Mouse (Mus musculus) liver, adult (tissue): ENCODE results near the gene Zfp423.

Source experiments
- GATA4 ChIP-seq: IDR thresholded peaks from 2 replicates; pipeline ENCODE4 v1.6.1; 2014; ENCODE audit warnings: mild to moderate bottlenecking, low read length; ENCODE audit not compliant: insufficient replicate concordance

Gene Zfp423

GRCm38 (mm10) chr8:87959320-87959920 lies at the start of gene Zfp423:
Zfp423 (minus strand) TSS chr8:87959595.
- TF ChIP-seq GATA4 = no peak

- TF ChIP-seq GATA4 = no peak
Observed at GRCm38 (mm10) chr8:88006811-88007210, 47.4 kb upstream of the Zfp423 start.

DNA sequence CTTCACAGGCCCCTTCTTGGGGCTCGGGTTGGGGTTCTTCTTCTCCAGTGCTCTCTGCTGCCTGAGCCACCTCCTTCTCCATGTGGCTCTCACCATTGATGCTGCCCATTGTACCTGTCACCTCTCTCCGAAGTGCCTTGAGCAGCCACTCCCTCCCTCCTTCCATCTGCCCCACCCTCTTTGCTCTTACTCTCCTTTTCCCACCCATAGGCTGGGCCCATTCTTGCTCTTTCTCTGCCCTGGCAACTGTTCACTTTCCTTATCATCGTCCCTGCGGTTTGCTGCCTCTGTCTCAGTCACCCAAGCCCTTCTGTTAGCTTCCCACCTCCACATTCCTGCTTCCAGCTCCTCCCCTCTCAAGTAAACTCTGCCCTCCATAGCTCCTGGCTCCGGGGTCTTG lies 25.4 kb upstream of the Zfp423 start:
- no peak for TF ChIP-seq GATA4

- TF ChIP-seq GATA4 = no peak
Observed at GRCm38 (mm10) chr8:87984032-87984431, 24.6 kb upstream of the Zfp423 start.

- TF ChIP-seq GATA4 = no peak
Observed at GRCm38 (mm10) chr8:87982936-87983335, 23.5 kb upstream of the Zfp423 start.

- TF ChIP-seq GATA4 = no peak
Observed at GRCm38 (mm10) chr8:87975466-87975809, 16.0 kb upstream of the Zfp423 start.

DNA sequence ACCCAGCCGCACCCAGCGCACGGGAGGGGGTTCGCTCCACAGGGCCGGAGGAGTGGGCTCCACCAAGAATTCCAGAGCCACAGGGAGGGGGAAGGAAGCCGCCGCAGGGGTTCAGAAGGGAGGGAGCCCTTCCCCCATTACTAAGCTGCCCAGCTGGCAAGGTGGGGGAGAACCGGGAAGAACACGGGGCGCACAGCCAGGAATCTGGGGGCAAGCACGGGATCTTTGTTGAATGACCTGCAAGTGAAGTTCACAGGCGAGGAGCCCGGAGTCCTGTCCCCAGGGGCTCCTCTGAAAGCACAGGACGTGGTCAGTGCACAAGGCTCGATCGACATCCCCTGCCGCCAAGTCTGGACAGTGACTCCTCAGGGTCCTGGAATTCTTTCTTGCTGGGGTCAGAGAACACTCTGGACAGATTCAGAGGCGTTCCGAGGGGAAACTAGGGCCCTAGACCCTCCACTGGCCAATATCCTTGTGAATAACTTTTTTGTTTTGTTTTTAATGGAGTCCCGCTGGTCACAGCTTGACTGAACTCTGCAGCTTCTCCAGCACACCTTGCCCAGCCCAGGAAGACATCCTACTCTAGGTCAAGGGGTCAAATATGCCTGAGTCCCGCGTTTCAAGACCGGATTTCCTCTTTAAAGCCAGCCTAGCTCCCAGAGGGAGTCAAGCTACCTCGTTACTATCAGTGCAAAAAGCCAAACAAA lies 15.5 kb upstream of the Zfp423 start:
- no peak for TF ChIP-seq GATA4

DNA sequence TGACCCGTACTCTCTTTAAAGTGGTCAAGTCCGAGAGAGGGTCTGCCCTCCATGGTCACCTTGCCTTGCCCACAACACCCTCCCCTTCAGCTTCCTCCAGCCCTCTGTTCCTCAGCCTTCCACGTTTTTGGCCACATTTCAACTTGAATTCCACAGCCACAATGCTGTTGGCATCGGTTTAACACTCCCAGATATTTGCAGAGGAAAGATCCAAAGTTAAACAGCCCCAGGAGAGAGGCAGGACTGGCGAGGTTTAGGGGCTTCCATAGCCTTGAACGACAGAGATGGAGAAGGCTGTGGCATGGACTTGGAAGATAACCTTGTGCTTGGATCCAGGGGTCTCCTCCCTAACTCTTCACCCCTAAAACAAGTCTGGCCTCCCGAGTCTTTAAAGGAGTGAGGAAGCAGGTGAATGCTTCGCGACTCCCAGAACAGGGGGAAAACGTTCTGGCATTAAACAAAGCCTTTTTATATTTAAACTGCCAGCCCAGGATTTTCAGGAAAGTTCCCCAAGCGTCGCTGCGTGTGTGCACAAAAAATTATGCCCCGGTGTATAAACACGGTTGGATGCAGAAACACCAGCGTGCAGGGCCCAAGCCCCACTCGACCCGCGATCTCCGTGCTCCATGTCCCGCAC lies 14.8 kb upstream of the Zfp423 start:
- TF ChIP-seq GATA4 = no peak

GRCm38 (mm10) chr8:87967866-87968620 lies 8.6 kb upstream of the Zfp423 start:
- TF ChIP-seq GATA4 = no peak

DNA sequence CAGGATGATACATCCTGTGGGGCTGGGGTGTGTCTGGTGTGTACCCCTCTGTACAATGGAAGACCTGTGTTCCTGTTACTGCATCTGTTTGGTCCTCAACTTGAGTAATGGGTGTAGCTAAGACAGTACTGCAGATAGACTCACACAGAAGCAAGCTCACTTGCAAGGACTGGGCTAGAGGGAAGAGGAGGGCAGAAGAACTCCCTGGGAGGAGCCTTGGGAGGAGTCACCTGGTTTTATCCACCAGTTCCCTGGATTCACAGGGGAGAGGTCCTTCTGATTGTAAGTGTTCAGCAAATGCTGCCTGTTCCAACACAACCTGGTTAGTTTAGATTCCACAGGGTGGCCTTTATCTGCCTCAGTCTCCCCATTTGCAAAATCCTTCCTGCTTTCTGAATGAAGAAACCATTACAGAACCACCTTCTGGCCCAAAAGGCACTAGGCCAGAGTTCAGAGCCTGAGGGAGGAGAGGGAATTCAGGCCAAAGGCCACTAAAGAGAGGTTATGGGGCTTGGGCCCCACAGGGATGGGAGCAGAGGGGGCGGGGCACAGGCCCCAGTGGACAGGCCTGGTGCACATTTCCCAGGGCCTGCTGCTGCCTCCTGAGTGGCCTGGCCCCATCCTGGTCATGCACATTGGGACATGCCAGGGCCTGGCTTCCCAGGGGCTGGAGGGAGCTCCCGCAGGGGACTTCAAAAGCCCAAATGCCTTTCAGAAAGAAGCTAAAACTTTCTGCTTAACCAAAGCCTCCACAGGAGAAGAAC lies 7.8 kb upstream of the Zfp423 start:
- no peak for TF ChIP-seq GATA4

DNA sequence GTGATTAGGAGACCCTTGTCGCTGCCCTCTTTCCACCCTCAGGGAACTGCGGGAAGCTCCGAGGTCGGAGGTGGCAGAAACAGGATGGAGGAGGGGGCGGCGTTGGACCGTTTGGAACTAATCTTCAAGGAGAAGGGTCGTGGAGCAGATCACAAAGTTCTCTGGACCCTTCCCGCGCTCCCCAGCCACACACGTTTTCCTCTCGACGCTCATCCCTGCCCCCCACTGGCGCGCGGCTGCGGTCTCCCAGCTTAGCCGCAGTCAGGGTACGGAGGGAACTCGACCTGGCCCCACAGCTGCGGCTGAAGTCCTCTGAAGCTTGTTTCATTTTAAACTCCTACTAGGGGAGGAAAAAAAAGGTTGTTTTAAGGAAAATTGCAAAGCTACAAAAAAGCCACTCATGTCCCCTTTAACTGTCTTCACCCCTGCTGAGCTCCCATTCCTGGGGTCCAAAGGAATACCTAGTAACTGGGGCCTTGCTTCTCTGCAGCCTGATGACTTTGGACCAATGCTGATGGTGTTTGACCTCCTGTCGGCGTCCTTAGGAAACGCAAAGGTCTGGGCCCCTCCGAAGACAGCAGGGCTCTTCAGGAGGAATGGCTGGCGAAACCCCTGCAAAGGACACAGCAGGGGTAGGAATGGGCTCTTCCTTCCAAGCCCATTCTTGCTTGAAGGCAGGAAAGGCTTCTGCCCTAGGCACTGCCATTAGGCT lies 3.3 kb upstream of the Zfp423 start:
- TF ChIP-seq GATA4 = no peak

DNA sequence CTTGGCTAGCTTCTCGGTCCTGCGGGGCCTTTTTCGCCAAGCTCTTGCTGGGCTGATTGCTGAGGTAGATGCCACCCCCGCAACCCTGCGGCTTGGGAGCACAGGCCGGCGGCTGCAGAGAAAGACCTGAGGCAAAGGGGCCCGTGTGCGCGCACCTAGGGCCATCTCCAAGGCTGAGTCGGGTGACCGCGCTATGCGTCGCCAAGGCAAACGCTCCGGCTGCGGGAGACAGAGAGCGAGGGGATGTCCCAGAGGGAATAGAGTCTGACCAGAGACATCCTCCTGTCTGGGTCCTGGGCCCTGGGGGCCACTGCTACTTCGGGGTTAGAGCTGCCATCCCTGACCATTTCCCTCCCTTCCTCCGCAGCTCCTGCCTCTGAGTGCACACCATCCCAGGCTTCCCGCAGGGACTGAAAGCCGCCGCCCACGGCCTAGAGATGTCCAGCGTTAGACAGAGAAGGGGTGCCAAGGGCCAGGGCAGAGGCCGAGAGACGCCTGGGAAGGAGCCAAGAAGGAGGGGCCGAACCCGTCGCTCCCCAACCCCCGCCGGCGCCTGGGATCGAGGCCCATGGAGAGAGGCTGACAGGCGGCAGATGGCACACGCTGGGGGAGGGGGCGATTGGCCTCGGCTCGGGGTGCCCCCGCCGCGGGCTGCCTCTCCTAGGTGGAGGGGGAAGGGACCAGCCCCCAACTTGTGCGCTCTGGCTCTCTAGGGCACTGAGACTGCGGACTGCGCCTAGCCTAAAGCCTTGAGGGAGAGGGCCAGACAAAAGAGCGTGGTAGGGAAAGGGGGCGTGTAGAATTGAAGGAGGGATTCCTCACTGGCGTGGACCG lies 2.5 kb upstream of the Zfp423 start:
- TF ChIP-seq GATA4 = no peak

DNA sequence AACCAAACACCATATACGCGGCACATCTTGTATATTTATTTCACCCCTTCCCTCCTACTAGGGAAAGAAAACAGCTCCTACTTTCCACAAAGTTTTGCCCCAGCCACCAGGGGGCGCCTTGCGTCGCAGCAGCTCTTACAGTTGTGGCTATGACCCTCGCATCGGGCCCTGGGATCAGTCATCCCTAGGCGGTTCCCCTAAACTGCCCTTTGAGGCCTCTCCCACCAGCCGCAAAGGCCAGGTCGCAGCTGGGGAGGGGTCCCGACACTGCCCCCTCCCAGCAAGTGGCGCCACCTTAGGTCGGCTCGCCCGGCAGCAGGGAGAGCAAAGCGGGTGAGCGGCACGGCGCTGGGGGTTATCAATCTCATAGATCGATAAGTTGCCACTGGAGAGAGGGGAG lies 1.7 kb upstream of the Zfp423 start:
- TF ChIP-seq GATA4 = no peak
